Mouse (Mus musculus): ENCODE measurements at regions not wholly inside any gene's neighbourhood (a gene's known extent, or its start where the extent isn't known, plus 50 kb on each side); places are given as distances from the start of the nearest gene placed in this dataset.

- Histone ChIP-seq H3K9ac (ENCODE audit: low read depth, low read length) (no peak overlapping the region), H3K27me3 (ENCODE audit: control insufficient read depth, insufficient read depth, low read length) (no peaks in the 10 kb centered on the region), H3K4me3 (ENCODE audit: insufficient read depth, low read depth, low read length) (no peak overlapping the region), H3K79me2 (ENCODE audit: control insufficient read depth, insufficient read depth, low read length) (no peaks in the 10 kb centered on the region), H3K4me1 (ENCODE audit: control insufficient read depth, insufficient read depth, low read length) (no peaks in the 10 kb centered on the region), H3K27ac (replicated peaks; ENCODE audit: insufficient read depth, low read depth, low read length) (no peak overlapping the region), H3K36me3 (ENCODE audit: control insufficient read depth, insufficient read depth, low read length) (no peaks in the 10 kb centered on the region)
- 82% methylated on average over 2 of the region's 2 CpGs for WGBS
- DNase-seq (ENCODE audit: extremely low read depth, low read depth, low spot score) = no peak
- TF ChIP-seq CTCF (IDR thresholded peaks at IDR 0.05; ENCODE audit: low read depth, low read length) = no peak
- no peak for TF ChIP-seq POLR2A (IDR thresholded peaks at IDR 0.05; ENCODE audit: extremely low read depth, insufficient read depth, low read length)
Observed at GRCm38 (mm10) chr8:31628146-31628545, 1800.4 kb upstream of the 5930422O12Rik start.

GRCm38 (mm10) chr8:31638417-31638816, 1790.1 kb upstream of the 5930422O12Rik start:
- H3K36me3 ChIP-seq (ENCODE audit: control insufficient read depth, insufficient read depth, low read length) = no peaks in the 10 kb centered on the region
- H3K79me2 ChIP-seq (ENCODE audit: control insufficient read depth, insufficient read depth, low read length) = no peaks in the 10 kb centered on the region
- WGBS = 85% methylated on average over 3 of the region's 3 CpGs
- H3K27me3 ChIP-seq (ENCODE audit: control insufficient read depth, insufficient read depth, low read length) = no peaks in the 10 kb centered on the region
- H3K4me1 ChIP-seq (ENCODE audit: control insufficient read depth, insufficient read depth, low read length) = no peaks in the 10 kb centered on the region
- no peak overlapping the region for H3K9ac ChIP-seq (ENCODE audit: low read depth, low read length)
- TF ChIP-seq CTCF (IDR thresholded peaks at IDR 0.05; ENCODE audit: low read depth, low read length) = no peak
- no peak for TF ChIP-seq POLR2A (IDR thresholded peaks at IDR 0.05; ENCODE audit: extremely low read depth, insufficient read depth, low read length)
- H3K4me3 ChIP-seq (ENCODE audit: insufficient read depth, low read depth, low read length) = no peak overlapping the region
- DNase-seq (ENCODE audit: extremely low read depth, low read depth, low spot score) = no peak
- no peak overlapping the region for H3K27ac ChIP-seq (replicated peaks; ENCODE audit: insufficient read depth, low read depth, low read length)

GRCm38 (mm10) chr8:31663717-31664116, 1764.8 kb upstream of the 5930422O12Rik start:
- no peak for TF ChIP-seq POLR2A (IDR thresholded peaks at IDR 0.05; ENCODE audit: extremely low read depth, insufficient read depth, low read length)
- no peak for TF ChIP-seq CTCF (IDR thresholded peaks at IDR 0.05; ENCODE audit: low read depth, low read length)
- H3K27ac ChIP-seq (replicated peaks; ENCODE audit: insufficient read depth, low read depth, low read length) = no peak overlapping the region
- H3K27me3 ChIP-seq (ENCODE audit: control insufficient read depth, insufficient read depth, low read length) = no peaks in the 10 kb centered on the region
- H3K4me1 ChIP-seq (ENCODE audit: control insufficient read depth, insufficient read depth, low read length) = no peaks in the 10 kb centered on the region
- no peak for DNase-seq (ENCODE audit: extremely low read depth, low read depth, low spot score)
- H3K36me3 ChIP-seq (ENCODE audit: control insufficient read depth, insufficient read depth, low read length) = no peaks in the 10 kb centered on the region
- no peak overlapping the region for H3K4me3 ChIP-seq (ENCODE audit: insufficient read depth, low read depth, low read length)
- H3K9ac ChIP-seq (ENCODE audit: low read depth, low read length) = no peak overlapping the region
- H3K79me2 ChIP-seq (ENCODE audit: control insufficient read depth, insufficient read depth, low read length) = no peaks in the 10 kb centered on the region

GRCm38 (mm10) chr8:31665485-31665884, 1763.0 kb upstream of the 5930422O12Rik start:
- DNase-seq (ENCODE audit: extremely low read depth, low read depth, low spot score) = no peak
- Histone ChIP-seq H3K4me1 (ENCODE audit: control insufficient read depth, insufficient read depth, low read length) (no peaks in the 10 kb centered on the region), H3K27me3 (ENCODE audit: control insufficient read depth, insufficient read depth, low read length) (no peaks in the 10 kb centered on the region), H3K27ac (replicated peaks; ENCODE audit: insufficient read depth, low read depth, low read length) (no peak overlapping the region), H3K79me2 (ENCODE audit: control insufficient read depth, insufficient read depth, low read length) (no peaks in the 10 kb centered on the region), H3K36me3 (ENCODE audit: control insufficient read depth, insufficient read depth, low read length) (no peaks in the 10 kb centered on the region), H3K4me3 (ENCODE audit: insufficient read depth, low read depth, low read length) (no peak overlapping the region), H3K9ac (ENCODE audit: low read depth, low read length) (no peak overlapping the region)
- no peak for TF ChIP-seq POLR2A (IDR thresholded peaks at IDR 0.05; ENCODE audit: extremely low read depth, insufficient read depth, low read length)
- TF ChIP-seq CTCF (IDR thresholded peaks at IDR 0.05; ENCODE audit: low read depth, low read length) = no peak
- 82% methylated on average over 4 of the region's 4 CpGs for WGBS

- no peak overlapping the region for H3K4me3 ChIP-seq (ENCODE audit: insufficient read depth, low read depth, low read length)
- TF ChIP-seq CTCF (IDR thresholded peaks at IDR 0.05; ENCODE audit: low read depth, low read length) = no peak
- no peak for TF ChIP-seq POLR2A (IDR thresholded peaks at IDR 0.05; ENCODE audit: extremely low read depth, insufficient read depth, low read length)
- H3K79me2 ChIP-seq (ENCODE audit: control insufficient read depth, insufficient read depth, low read length) = no peaks in the 10 kb centered on the region
- H3K27ac ChIP-seq (replicated peaks; ENCODE audit: insufficient read depth, low read depth, low read length) = no peak overlapping the region
- DNase-seq (ENCODE audit: extremely low read depth, low read depth, low spot score) = no peak
- no peaks in the 10 kb centered on the region for H3K4me1 ChIP-seq (ENCODE audit: control insufficient read depth, insufficient read depth, low read length)
- H3K27me3 ChIP-seq (ENCODE audit: control insufficient read depth, insufficient read depth, low read length) = no peaks in the 10 kb centered on the region
- no peak overlapping the region for H3K9ac ChIP-seq (ENCODE audit: low read depth, low read length)
- H3K36me3 ChIP-seq (ENCODE audit: control insufficient read depth, insufficient read depth, low read length) = no peaks in the 10 kb centered on the region
- WGBS = 81% methylated on average over 2 of the region's 2 CpGs
Observed at GRCm38 (mm10) chr8:31704168-31704567, 1724.3 kb upstream of the 5930422O12Rik start.

GRCm38 (mm10) chr8:31713321-31714076, 1715.0 kb upstream of the 5930422O12Rik start:
- Histone ChIP-seq H3K27ac (replicated peaks; ENCODE audit: insufficient read depth, low read depth, low read length) (no peak overlapping the region), H3K4me1 (ENCODE audit: control insufficient read depth, insufficient read depth, low read length) (no peaks in the 10 kb centered on the region), H3K27me3 (ENCODE audit: control insufficient read depth, insufficient read depth, low read length) (no peaks in the 10 kb centered on the region), H3K4me3 (ENCODE audit: insufficient read depth, low read depth, low read length) (no peak overlapping the region), H3K9ac (ENCODE audit: low read depth, low read length) (no peak overlapping the region), H3K36me3 (ENCODE audit: control insufficient read depth, insufficient read depth, low read length) (no peaks in the 10 kb centered on the region), H3K79me2 (ENCODE audit: control insufficient read depth, insufficient read depth, low read length) (no peaks in the 10 kb centered on the region)
- TF ChIP-seq POLR2A (IDR thresholded peaks at IDR 0.05; ENCODE audit: extremely low read depth, insufficient read depth, low read length) = no peak
- no peak for TF ChIP-seq CTCF (IDR thresholded peaks at IDR 0.05; ENCODE audit: low read depth, low read length)
- 79% methylated on average over 15 of the region's 15 CpGs for WGBS
- no peak for DNase-seq (ENCODE audit: extremely low read depth, low read depth, low spot score)

All from liver, adult 2 months (tissue).